Comparison of ENCODE assay signal across 11 mouse cellular contexts in genomic region chr1:125669035-125669434, GRCm38 (mm10). TPM values are rescaled to one million over a fixed set of nuclear protein-coding genes. Genes with fewer than 3 reads are reported as not detected.
DNase-seq lines count a peak whose midpoint lies in the region; TF ChIP-seq lines count a peak whose summit lies in the region.
"Had no signal": no experiment of that assay in that cellular context is flagged by ENCODE, and none has a peak within 500 bp of the region (broad histone marks: within the 10 kb centered on the region; RNA-seq: fewer than 3 reads in every experiment).

No protein-coding gene starts in this region.

- no peak overlapping the region for H3K27ac ChIP-seq in layer of hippocampus, adult 2 months
- H3K27ac ChIP-seq: heart, embryonic 13.5 days had no signal

- H3K4me3 ChIP-seq in layer of hippocampus, adult 2 months, result no peak overlapping the region
- H3K4me3 ChIP-seq: erythroblast, embryonic 14.5 days; heart, embryonic 13.5 days had no signal

- peak; percentile 48 for TF ChIP-seq CTCF in layer of hippocampus, adult 2 months (conservative IDR thresholded peaks at IDR 0.05)

- DNase-seq in adrenal gland, postnatal 14 days, result peak; percentile 14
- no peak for DNase-seq in adrenal gland, postnatal 10 days
- DNase-seq in layer of hippocampus, adult 2 months (ENCODE audit: low spot score in 2 of 2), result no peak
- DNase-seq in layer of hippocampus, postnatal 14 days (ENCODE audit: low spot score in 2 of 2), result no peak
- peak; percentile 36 for DNase-seq in ES-CJ7 (ENCODE audit: low read depth, low spot score)
- peak; percentile 29 for DNase-seq in lung, postnatal 10 days
- DNase-seq in urinary bladder, postnatal 14 days (ENCODE audit: low spot score), result no peak
- DNase-seq in urinary bladder, adult 18-20 months (ENCODE audit: low spot score in 2 of 2), result no peak
- DNase-seq: cerebellum, adult 11 months had no signal

RNA-seq across cellular contexts. Expression of gene Gpr39, which starts 7.8 kb away (rescaled TPM):
- 0.30 and 0.78 TPM in 2 replicates for total RNA-seq in adrenal gland, postnatal 14 days (2021)
- under 1 TPM; 0.64 to 0.93 TPM for total RNA-seq in adrenal gland, postnatal 10 days (2021)
- total RNA-seq in layer of hippocampus, adult 2 months (2021), result under 1 TPM in 1 of 2 experiments, not detected in 1; 0.22 TPM
- under 1 TPM; 0.24 to 0.28 TPM for total RNA-seq in layer of hippocampus, postnatal 14 days (2021)

Comparison
In these comparisons a context has a peak if more than half of its experiments do, and no peak if none do; other contexts are left out.
1. DNase-seq: peak in adrenal gland, postnatal 14 days (single experiment), ES-CJ7 (single experiment) and lung, postnatal 10 days (single experiment); none in adrenal gland, postnatal 10 days (single experiment), layer of hippocampus, adult 2 months (0 of 2), layer of hippocampus, postnatal 14 days (0 of 2), urinary bladder, postnatal 14 days (single experiment) and urinary bladder, adult 18-20 months (0 of 2).